Mouse (Mus musculus): ENCODE measurements around the gene Abr.
A peak's percentile ranks its signal among the peaks of the same experiment; 100 is the strongest.

Abr gene

GRCm38 (mm10) chr11:76622152-76622565, at the start of gene Abr:
TSS of gene Abr (minus strand) at chr11:76622314.
- DNase-seq (ENCODE audit: low spot score in 2 of 2) = peak; percentile 29 to 54

GRCm38 (mm10) chr11:76667807-76668206, 45.7 kb upstream of the Abr start:
- no peak for DNase-seq (ENCODE audit: low spot score in 2 of 2)

GRCm38 (mm10) chr11:76666002-76666649, 44.0 kb upstream of the Abr start:
- no peak for DNase-seq (ENCODE audit: low spot score in 2 of 2)

GRCm38 (mm10) chr11:76661790-76662468, 39.8 kb upstream of the Abr start:
- no peak for DNase-seq (ENCODE audit: low spot score in 2 of 2)

GRCm38 (mm10) chr11:76659138-76659930, 37.2 kb upstream of the Abr start:
- DNase-seq (ENCODE audit: low spot score in 2 of 2) = no peak

- DNase-seq (ENCODE audit: low spot score in 2 of 2) = no peak
Measured at GRCm38 (mm10) chr11:76657450-76657970, 35.4 kb upstream of the Abr start.

GRCm38 (mm10) chr11:76655106-76655505, 33.0 kb upstream of the Abr start:
- DNase-seq (ENCODE audit: low spot score in 2 of 2) = peak in 1 of 2 experiments; percentile 54

GRCm38 (mm10) chr11:76652838-76653334, 30.8 kb upstream of the Abr start:
- no peak for DNase-seq (ENCODE audit: low spot score in 2 of 2)

- no peak for DNase-seq (ENCODE audit: low spot score in 2 of 2)
Measured at GRCm38 (mm10) chr11:76650862-76651560, 28.9 kb upstream of the Abr start.

GRCm38 (mm10) chr11:76647500-76647899, 25.4 kb upstream of the Abr start:
- peak; percentile 41 to 77 for DNase-seq (ENCODE audit: low spot score in 2 of 2)

- peak; percentile 47 to 81 for DNase-seq (ENCODE audit: low spot score in 2 of 2)
Measured at GRCm38 (mm10) chr11:76647062-76647461, 24.9 kb upstream of the Abr start.

GRCm38 (mm10) chr11:76645955-76646354, 23.8 kb upstream of the Abr start:
- peak; percentile 97 to 99 for DNase-seq (ENCODE audit: low spot score in 2 of 2)

- DNase-seq (ENCODE audit: low spot score in 2 of 2) = no peak
Measured at GRCm38 (mm10) chr11:76645036-76645435, 22.9 kb upstream of the Abr start.

- DNase-seq (ENCODE audit: low spot score in 2 of 2) = no peak
Measured at GRCm38 (mm10) chr11:76644257-76644656, 22.1 kb upstream of the Abr start.

- no peak for DNase-seq (ENCODE audit: low spot score in 2 of 2)
Measured at GRCm38 (mm10) chr11:76640231-76640630, 18.1 kb upstream of the Abr start.

- peak in 1 of 2 experiments; percentile 30 for DNase-seq (ENCODE audit: low spot score in 2 of 2)
Measured at GRCm38 (mm10) chr11:76639269-76639985, 17.3 kb upstream of the Abr start.

GRCm38 (mm10) chr11:76630487-76630886, 8.4 kb upstream of the Abr start:
- DNase-seq (ENCODE audit: low spot score in 2 of 2) = no peak

GRCm38 (mm10) chr11:76630023-76630422, 7.9 kb upstream of the Abr start:
- no peak for DNase-seq (ENCODE audit: low spot score in 2 of 2)

GRCm38 (mm10) chr11:76628613-76629012, 6.5 kb upstream of the Abr start:
- DNase-seq (ENCODE audit: low spot score in 2 of 2) = no peak

- no peak for DNase-seq (ENCODE audit: low spot score in 2 of 2)
Measured at GRCm38 (mm10) chr11:76624881-76625280, 2.8 kb upstream of the Abr start.

GRCm38 (mm10) chr11:76624071-76624470, 2.0 kb upstream of the Abr start:
- DNase-seq (ENCODE audit: low spot score in 2 of 2) = no peak
